Mouse (Mus musculus) ES-Bruce4 (cell line): ENCODE results near the gene Hoxb4. TPM values are rescaled to one million over a fixed set of nuclear protein-coding genes. Genes with fewer than 3 reads are reported as not detected.

Experiments
- H3K27ac ChIP-seq: 2 replicates; pipeline ENCODE4 v1.5.1; 2012; ENCODE audit warnings: low read length, inconsistent platforms; ENCODE audit not compliant: insufficient read depth
- H3K27me3 ChIP-seq: 2 replicates; pipeline ENCODE4 v1.6.1; 2012; ENCODE audit warnings: mild to moderate bottlenecking, low read length, inconsistent platforms; ENCODE audit not compliant: control insufficient read depth, poor library complexity, insufficient read depth, severe bottlenecking
- H3K36me3 ChIP-seq: 2 replicates; pipeline ENCODE4 v1.6.1; 2012; ENCODE audit warnings: inconsistent platforms, mild to moderate bottlenecking, low read length, moderate library complexity; ENCODE audit not compliant: control insufficient read depth, poor library complexity, insufficient read depth, severe bottlenecking
- H3K4me1 ChIP-seq: one replicate; pipeline ENCODE4 v1.8.1; 2011; ENCODE audit warnings: low read length; ENCODE audit not compliant: control insufficient read depth, insufficient read depth
- H3K4me3 ChIP-seq: 2 replicates; pipeline ENCODE4 v1.5.1; 2011; ENCODE audit warnings: low read depth, mild to moderate bottlenecking, low read length
- H3K9ac ChIP-seq: 2 replicates; pipeline ENCODE4 v1.6.1; 2012; ENCODE audit warnings: low read depth, mild to moderate bottlenecking, inconsistent platforms; ENCODE audit not compliant: poor library complexity, severe bottlenecking
- H3K9me3 ChIP-seq: replicated peaks from 2 replicates; pipeline ENCODE4 v1.6.1; 2012; ENCODE audit warnings: mild to moderate bottlenecking, low read length, inconsistent platforms; ENCODE audit not compliant: control insufficient read depth, poor library complexity, insufficient read depth, severe bottlenecking
- CTCF ChIP-seq: IDR thresholded peaks from one replicate; pipeline ENCODE4 v1.8.1; 2011; ENCODE audit warnings: low read depth, low read length
- EP300 ChIP-seq: IDR thresholded peaks from 2 replicates; pipeline ENCODE4 v1.6.1; 2011; ENCODE audit warnings: low read depth, low read length; ENCODE audit not compliant: insufficient read depth
- POLR2A ChIP-seq: IDR thresholded peaks from one replicate; pipeline ENCODE4 v1.8.1; 2011; ENCODE audit warnings: low read length; ENCODE audit not compliant: insufficient read depth
- polyA plus RNA-seq: library from polyadenylated mRNA; stranded (reverse); fragments of >200 nt; gene quantifications from 2 replicates; pipeline ENCODE4 v1.2.4, GENCODE M21; 2011; ENCODE audit warnings: low read depth; ENCODE audit not compliant: missing spikeins, insufficient read depth, insufficient read length

The Hoxb4 gene
- polyA plus RNA-seq, 1 experiment = 0.70 TPM

DNA sequence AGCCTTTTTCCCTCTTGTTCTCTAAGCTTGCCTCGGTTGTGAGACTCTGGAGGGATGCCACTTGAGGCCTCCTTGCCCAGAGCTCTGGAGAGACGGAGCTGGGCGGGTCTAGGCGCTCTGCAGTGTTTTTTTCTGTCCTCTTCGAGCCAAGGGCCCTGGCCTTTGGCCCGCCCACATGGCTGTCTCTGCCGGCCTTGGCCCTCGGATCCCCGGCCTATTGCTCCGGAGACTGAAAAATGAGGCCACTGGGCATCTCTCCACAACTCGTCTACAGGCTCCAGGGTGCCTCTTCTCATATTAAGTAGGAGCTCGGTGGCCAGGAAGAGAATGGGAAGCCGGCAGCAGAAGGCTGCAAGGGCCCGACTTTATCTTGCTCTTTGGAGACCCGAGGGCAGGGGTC lies 16.2 kb upstream of the Hoxb4 start:
- no peak overlapping the region for H3K9ac ChIP-seq
- no peak overlapping the region for H3K4me3 ChIP-seq
- no peaks in the 10 kb centered on the region for H3K36me3 ChIP-seq
- H3K27me3 ChIP-seq = peaks cover 80% of the 10 kb centered on the region
- H3K4me1 ChIP-seq = no peaks in the 10 kb centered on the region
- TF ChIP-seq EP300 = no peak
- no peak for TF ChIP-seq CTCF
- TF ChIP-seq POLR2A = no peak
- no peak overlapping the region for H3K27ac ChIP-seq
- no peaks in the 10 kb centered on the region for H3K9me3 ChIP-seq

DNA sequence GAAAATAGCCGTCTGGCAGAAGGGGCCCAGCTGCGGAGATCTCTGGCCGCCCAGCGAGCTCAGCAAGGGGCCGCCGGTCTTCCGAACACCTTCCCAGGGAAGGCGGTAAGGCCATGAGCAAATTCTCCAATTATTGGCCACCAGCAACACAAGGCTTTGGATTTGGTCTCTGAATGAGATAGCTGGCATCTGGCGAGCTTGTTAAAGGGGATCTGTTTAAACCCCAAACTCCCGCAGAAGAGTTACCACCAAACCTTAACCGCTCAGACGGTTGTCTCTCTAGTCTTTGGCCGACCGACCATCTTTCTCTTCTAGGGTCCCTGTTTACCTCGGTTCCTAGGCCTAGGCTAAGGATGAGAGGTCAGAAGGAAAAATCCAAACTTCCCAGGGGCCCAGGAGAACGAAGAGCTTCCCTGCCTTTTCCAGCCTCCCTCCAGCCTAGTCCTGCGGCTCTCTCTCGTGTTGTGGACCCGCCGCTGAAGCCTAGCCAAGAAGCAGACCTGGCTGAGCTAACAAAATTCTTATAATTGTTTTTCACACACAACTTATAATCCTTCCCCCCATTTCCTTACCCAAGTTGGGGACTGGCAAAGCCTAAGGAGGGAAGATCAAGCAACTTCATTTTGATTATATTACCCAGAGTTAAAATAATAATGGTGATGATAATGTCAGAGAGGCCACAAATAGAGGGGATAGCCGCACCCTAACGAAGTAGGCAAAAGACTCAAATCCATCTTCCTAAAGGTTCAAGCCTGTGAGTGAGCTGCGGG lies 15.5 kb upstream of the Hoxb4 start:
- Histone ChIP-seq H3K27ac (no peak overlapping the region), H3K36me3 (no peaks in the 10 kb centered on the region), H3K9me3 (no peaks in the 10 kb centered on the region), H3K4me3 (no peak overlapping the region), H3K9ac (no peak overlapping the region), H3K4me1 (no peaks in the 10 kb centered on the region), H3K27me3 (peaks cover 79% of the 10 kb centered on the region)
- TF ChIP-seq CTCF (no peak), EP300 (no peak), POLR2A (no peak)

DNA sequence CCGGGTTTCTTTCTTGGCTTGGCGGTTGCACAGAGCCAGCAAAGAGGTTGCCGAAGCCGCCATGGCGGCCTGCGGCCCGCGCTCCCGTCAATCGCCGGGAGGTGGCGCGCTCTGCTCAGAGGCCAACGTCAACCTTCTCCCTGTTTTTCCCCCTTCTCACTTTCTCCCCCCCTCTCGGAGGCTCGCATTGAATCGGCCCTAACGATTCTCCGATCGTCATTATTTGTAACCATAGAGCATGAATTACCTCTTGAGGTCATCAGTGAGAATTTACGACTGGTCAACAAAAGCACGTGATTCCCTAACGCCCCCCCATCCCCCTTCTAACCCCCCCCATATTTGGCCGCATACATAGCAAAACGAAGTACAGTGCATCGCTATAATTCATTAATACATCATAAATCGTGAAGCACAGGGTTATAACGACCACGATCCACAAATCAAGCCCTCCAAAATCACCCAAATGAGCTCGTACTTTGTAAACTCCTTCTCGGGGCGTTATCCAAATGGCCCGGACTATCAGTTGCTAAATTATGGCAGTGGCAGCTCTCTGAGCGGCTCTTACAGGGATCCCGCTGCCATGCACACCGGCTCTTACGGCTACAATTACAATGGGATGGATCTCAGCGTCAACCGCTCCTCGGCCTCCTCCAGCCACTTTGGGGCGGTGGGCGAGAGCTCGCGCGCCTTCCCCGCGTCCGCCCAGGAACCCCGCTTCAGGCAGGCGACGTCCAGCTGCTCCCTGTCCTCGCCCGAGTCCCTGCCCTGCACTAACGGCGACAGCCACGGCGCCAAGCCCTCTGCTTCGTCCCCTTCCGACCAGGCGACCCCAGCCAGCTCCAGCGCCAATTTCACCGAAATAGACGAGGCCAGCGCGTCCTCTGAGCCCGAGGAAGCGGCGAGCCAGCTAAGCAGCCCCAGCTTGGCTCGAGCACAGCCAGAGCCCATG lies 14.6 kb upstream of the Hoxb4 start, which contains the start of gene Hoxb5:
TSS of gene Hoxb5 (plus strand) at position 186 of the 949 bp plus-strand sequence.
- H3K27ac ChIP-seq = no peak within 1 kb of the TSS
- peaks cover 78% of the 10 kb centered on the region for H3K27me3 ChIP-seq
- H3K9ac ChIP-seq = no peak within 1 kb of the TSS
- peak within 1 kb of the TSS; percentile 17; the same call in 1 of the 2 replicates for H3K4me3 ChIP-seq
- no peaks in the 10 kb centered on the region for H3K9me3 ChIP-seq
- no peak for TF ChIP-seq EP300
- no peak for TF ChIP-seq POLR2A
- peak; percentile 82 for TF ChIP-seq CTCF
- no peaks in the 10 kb centered on the region for H3K4me1 ChIP-seq
- H3K36me3 ChIP-seq = no peaks in the 10 kb centered on the region

DNA sequence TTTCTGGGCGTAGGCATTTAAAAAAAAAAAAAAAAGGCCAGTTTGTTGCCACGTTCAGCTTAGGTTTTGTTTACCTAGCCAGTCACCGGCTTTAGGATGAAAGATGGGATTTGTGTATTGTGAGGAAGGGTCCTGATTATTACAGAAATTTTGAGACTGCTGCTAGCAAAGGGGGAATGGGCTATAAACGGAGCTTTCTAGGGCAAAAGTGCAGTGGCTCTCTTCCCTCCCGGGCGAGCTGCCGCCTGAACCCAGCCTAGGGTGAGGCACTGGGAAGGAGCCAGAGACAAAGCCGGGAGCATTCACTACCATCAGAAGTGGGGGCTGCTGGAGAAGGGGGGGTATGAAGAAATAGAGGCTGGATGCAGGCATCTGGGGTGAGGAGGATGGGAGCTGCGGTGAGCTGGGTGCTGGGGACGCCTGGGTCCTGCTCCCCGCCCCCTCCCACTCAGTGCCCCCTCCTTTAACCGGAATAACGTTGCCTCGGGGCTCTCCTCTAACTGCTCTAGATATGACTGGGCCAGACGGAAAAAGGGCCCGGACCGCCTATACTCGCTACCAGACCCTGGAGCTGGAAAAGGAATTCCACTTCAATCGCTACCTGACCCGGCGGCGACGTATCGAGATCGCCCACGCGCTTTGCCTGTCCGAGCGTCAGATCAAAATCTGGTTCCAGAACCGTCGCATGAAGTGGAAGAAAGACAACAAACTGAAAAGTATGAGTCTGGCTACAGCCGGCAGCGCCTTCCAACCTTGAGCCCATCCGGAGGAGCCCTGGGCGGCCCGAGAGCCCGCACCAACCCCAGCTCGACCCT lies 13.5 kb upstream of the Hoxb4 start:
- H3K27me3 ChIP-seq = peaks cover 74% of the 10 kb centered on the region
- TF ChIP-seq EP300 = no peak
- no peak for TF ChIP-seq POLR2A
- TF ChIP-seq CTCF = no peak
- H3K36me3 ChIP-seq = no peaks in the 10 kb centered on the region
- no peak overlapping the region for H3K27ac ChIP-seq
- H3K9ac ChIP-seq = no peak overlapping the region
- H3K4me1 ChIP-seq = no peaks in the 10 kb centered on the region
- no peak overlapping the region for H3K4me3 ChIP-seq
- H3K9me3 ChIP-seq = no peaks in the 10 kb centered on the region

DNA sequence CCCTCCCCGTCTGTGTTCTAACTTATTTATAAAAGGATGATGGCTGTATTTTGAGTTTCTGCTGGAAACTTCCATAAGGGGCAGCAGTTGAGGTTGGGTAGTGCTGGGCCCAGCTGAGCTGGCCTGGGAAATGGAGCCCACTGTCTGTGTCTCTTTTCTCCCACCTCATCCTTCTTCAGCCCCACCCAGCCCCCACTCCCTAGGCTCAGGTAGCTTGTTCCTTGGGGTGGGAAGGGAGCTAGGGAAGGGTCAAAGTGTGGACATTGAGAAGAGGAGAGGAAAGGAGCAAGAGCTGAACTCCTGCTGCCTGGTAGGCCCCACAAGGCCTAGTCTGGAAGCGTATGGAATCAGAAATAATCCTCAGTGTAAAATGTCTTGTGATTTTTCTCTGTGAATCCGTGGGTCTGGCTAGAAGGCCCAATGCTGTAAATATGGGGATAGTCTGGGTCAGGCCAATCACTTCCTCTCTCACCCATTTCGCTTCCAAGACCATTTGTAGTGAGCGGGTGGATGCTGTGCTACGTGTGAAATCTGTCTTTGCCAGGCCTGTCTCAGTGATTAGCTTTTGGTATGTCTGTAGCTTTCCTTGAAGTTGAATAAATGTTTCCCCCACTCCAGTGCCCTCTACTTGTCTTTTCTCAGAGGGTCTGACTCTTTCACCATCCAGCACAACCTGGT lies 12.4 kb upstream of the Hoxb4 start:
- Histone ChIP-seq H3K4me3 (no peak overlapping the region), H3K27ac (no peak overlapping the region), H3K9me3 (no peaks in the 10 kb centered on the region), H3K9ac (no peak overlapping the region), H3K36me3 (no peaks in the 10 kb centered on the region), H3K27me3 (peaks cover 70% of the 10 kb centered on the region), H3K4me1 (no peaks in the 10 kb centered on the region)
- TF ChIP-seq CTCF (no peak), POLR2A (no peak), EP300 (no peak)
